Mouse (Mus musculus) lung, embryonic 14.5 days (tissue): ENCODE measurements at regions not wholly inside any gene's neighbourhood (a gene's known extent, or its start where the extent isn't known, plus 50 kb on each side); places are given as distances from the start of the nearest gene placed in this dataset.

ENCODE experiments used
- ATAC-seq: fragments of 200-750 bp; cut with Nextera tagmentation; 2 replicates; pipeline ENCODE4 v1.8.0; 2017; ENCODE audit warnings: mild to moderate bottlenecking, moderate TSS enrichment, moderate library complexity; ENCODE audit not compliant: insufficient read depth
- DNase-seq: peaks from one replicate; pipeline ENCODE4 v3.0.0-alpha.2; 2015
- H3K27ac ChIP-seq: fragments of 300-500 bp; sonication (generic); 2 replicates; pipeline ENCODE4 v1.5.1; 2014; ENCODE audit warnings: low read depth, mild to moderate bottlenecking, moderate library complexity
- H3K27me3 ChIP-seq: fragments of 300-500 bp; sonication (generic); 2 replicates; pipeline ENCODE4 v1.6.1; 2014; ENCODE audit warnings: low read length, control low read depth; ENCODE audit not compliant: insufficient read depth
- H3K36me3 ChIP-seq: fragments of 300-500 bp; sonication (generic); 2 replicates; pipeline ENCODE4 v1.6.1; 2014; ENCODE audit warnings: control low read depth; ENCODE audit not compliant: insufficient read depth
- H3K4me1 ChIP-seq: fragments of 300-500 bp; sonication (generic); 2 replicates; pipeline ENCODE4 v1.6.1; 2014; ENCODE audit warnings: antibody characterized with exemption, control low read depth; ENCODE audit not compliant: insufficient read depth
- H3K4me2 ChIP-seq: fragments of 300-500 bp; sonication (generic); 2 replicates; pipeline ENCODE4 v1.6.1; 2014; ENCODE audit warnings: mild to moderate bottlenecking
- H3K4me3 ChIP-seq: fragments of 300-500 bp; sonication (generic); 2 replicates; pipeline ENCODE4 v1.5.1; 2014; ENCODE audit warnings: low read depth, low read length
- H3K9ac ChIP-seq: fragments of 300-500 bp; sonication (generic); 2 replicates; pipeline ENCODE4 v1.6.1; 2014
- H3K9me3 ChIP-seq: fragments of 300-500 bp; sonication (generic); 2 replicates; pipeline ENCODE4 v1.6.1; 2016; ENCODE audit warnings: low read depth, low read length, control low read depth
- CTCF ChIP-seq: IDR thresholded peaks from 2 replicates; pipeline ENCODE4 v1.5.1; 2016; ENCODE audit warnings: antibody characterized with exemption, low read depth
- WGBS: fragments of 180-500 bp; shearing (Covaris S2); extraction: QIAGEN DNeasy Blood & Tissue Kit; methylation state at CpG from one replicate; pipeline ENCODE4 v1.1.7; 2014; 5-methylcytosine and 5-hydroxymethylcytosine counted together

GRCm38 (mm10) chr15:63060826-63061225 lies 784.2 kb downstream of the Gsdmc2 start:
- Histone ChIP-seq H3K4me1 (no peaks in the 10 kb centered on the region), H3K9me3 (no peaks in the 10 kb centered on the region), H3K27ac (no peak overlapping the region), H3K27me3 (no peaks in the 10 kb centered on the region), H3K9ac (no peak overlapping the region), H3K36me3 (no peaks in the 10 kb centered on the region), H3K4me2 (no peak overlapping the region), H3K4me3 (no peak overlapping the region)
- DNase-seq: no peak
- no peak for ATAC-seq
- no peak for TF ChIP-seq CTCF
- 82% methylated on average over 3 of the region's 3 CpGs for WGBS

- ATAC-seq: no peak
Measured at GRCm38 (mm10) chr15:63052570-63053255, 792.3 kb downstream of the Gsdmc2 start.

GRCm38 (mm10) chr15:63050033-63050432 lies 794.9 kb downstream of the Gsdmc2 start:
- ATAC-seq (no peak), DNase-seq (no peak)
- H3K27me3 ChIP-seq: no peaks in the 10 kb centered on the region
- H3K27ac ChIP-seq: no peak overlapping the region
- no peaks in the 10 kb centered on the region for H3K9me3 ChIP-seq
- H3K36me3 ChIP-seq: no peaks in the 10 kb centered on the region
- TF ChIP-seq CTCF: no peak
- 63% methylated on average over 1 of the region's 1 CpGs for WGBS
- H3K4me3 ChIP-seq: no peak overlapping the region
- H3K9ac ChIP-seq: no peak overlapping the region
- H3K4me1 ChIP-seq: no peaks in the 10 kb centered on the region
- H3K4me2 ChIP-seq: no peak overlapping the region

More at GRCm38 (mm10) chr15:63052570-63053255, 792.3 kb downstream of the Gsdmc2 start:
- Histone ChIP-seq H3K36me3 (no peaks in the 10 kb centered on the region), H3K9ac (no peak overlapping the region), H3K9me3 (no peaks in the 10 kb centered on the region), H3K4me2 (no peak overlapping the region), H3K27ac (no peak overlapping the region), H3K4me3 (no peak overlapping the region), H3K4me1 (no peaks in the 10 kb centered on the region), H3K27me3 (no peaks in the 10 kb centered on the region)
- DNase-seq: no peak
- WGBS: 59% methylated on average over 3 of the region's 3 CpGs
- TF ChIP-seq CTCF: no peak

GRCm38 (mm10) chr15:63042367-63042766 lies 802.6 kb downstream of the Gsdmc2 start:
- DNase-seq (no peak), ATAC-seq (no peak)

GRCm38 (mm10) chr15:63036241-63036640 lies 808.7 kb downstream of the Gsdmc2 start:
- DNase-seq (no peak), ATAC-seq (no peak)
- H3K4me2 ChIP-seq: no peak overlapping the region
- H3K4me3 ChIP-seq: no peak overlapping the region
- 89% methylated on average over 7 of the region's 7 CpGs for WGBS
- H3K27ac ChIP-seq: no peak overlapping the region
- no peaks in the 10 kb centered on the region for H3K36me3 ChIP-seq
- H3K9me3 ChIP-seq: no peaks in the 10 kb centered on the region
- no peak overlapping the region for H3K9ac ChIP-seq
- no peaks in the 10 kb centered on the region for H3K27me3 ChIP-seq
- no peak for TF ChIP-seq CTCF
- H3K4me1 ChIP-seq: no peaks in the 10 kb centered on the region

More at GRCm38 (mm10) chr15:63042367-63042766, 802.6 kb downstream of the Gsdmc2 start:
- no peaks in the 10 kb centered on the region for H3K27me3 ChIP-seq
- no peak overlapping the region for H3K27ac ChIP-seq
- H3K4me2 ChIP-seq: no peak overlapping the region
- no peak overlapping the region for H3K9ac ChIP-seq
- no peak for TF ChIP-seq CTCF
- H3K9me3 ChIP-seq: no peaks in the 10 kb centered on the region
- no peaks in the 10 kb centered on the region for H3K36me3 ChIP-seq
- H3K4me3 ChIP-seq: no peak overlapping the region
- H3K4me1 ChIP-seq: no peaks in the 10 kb centered on the region

GRCm38 (mm10) chr15:63020826-63021225 lies 824.2 kb downstream of the Gsdmc2 start:
- no peak for TF ChIP-seq CTCF
- Histone ChIP-seq H3K4me3 (no peak overlapping the region), H3K4me2 (no peak overlapping the region), H3K9ac (no peak overlapping the region), H3K36me3 (no peaks in the 10 kb centered on the region), H3K4me1 (no peaks in the 10 kb centered on the region), H3K27ac (no peak overlapping the region), H3K27me3 (no peaks in the 10 kb centered on the region), H3K9me3 (no peaks in the 10 kb centered on the region)
- peak; percentile 72 for DNase-seq
- no peak; the same call in 1 of the 2 replicates for ATAC-seq
- WGBS: 32% methylated on average over 2 of the region's 2 CpGs

- H3K27ac ChIP-seq: no peak overlapping the region
- H3K27me3 ChIP-seq: no peaks in the 10 kb centered on the region
- TF ChIP-seq CTCF: no peak
- no peak overlapping the region for H3K4me3 ChIP-seq
- H3K4me2 ChIP-seq: no peak overlapping the region
- DNase-seq (no peak), ATAC-seq (no peak)
- WGBS: 55% methylated on average over 3 of the region's 3 CpGs
- no peaks in the 10 kb centered on the region for H3K36me3 ChIP-seq
- no peaks in the 10 kb centered on the region for H3K4me1 ChIP-seq
- H3K9ac ChIP-seq: no peak overlapping the region
- H3K9me3 ChIP-seq: no peaks in the 10 kb centered on the region
Measured at GRCm38 (mm10) chr15:63017966-63018365, 827.0 kb downstream of the Gsdmc2 start.
